Mouse (Mus musculus) mouse embryonic stem cell (cell line): ENCODE results near the gene Best2.

Source experiments
- in situ Hi-C, 2 experiments: fragments of 300-500 bp; cut with MboI; formaldehyde crosslinking; loops; 1 replicate in 1 of 2; 3 replicates in 1 of 2; pipeline ENCODE4 v1.14.3; 2019 to 2020; ENCODE audit warnings: low sequenced_read_pairs in 2 of 2, low pct_unique_long_range_greater_than_20kb in 1 of 2, mixed read lengths in 1 of 2; ENCODE audit not compliant: unreplicated experiment in 1 of 2

The Best2 gene

DNA sequence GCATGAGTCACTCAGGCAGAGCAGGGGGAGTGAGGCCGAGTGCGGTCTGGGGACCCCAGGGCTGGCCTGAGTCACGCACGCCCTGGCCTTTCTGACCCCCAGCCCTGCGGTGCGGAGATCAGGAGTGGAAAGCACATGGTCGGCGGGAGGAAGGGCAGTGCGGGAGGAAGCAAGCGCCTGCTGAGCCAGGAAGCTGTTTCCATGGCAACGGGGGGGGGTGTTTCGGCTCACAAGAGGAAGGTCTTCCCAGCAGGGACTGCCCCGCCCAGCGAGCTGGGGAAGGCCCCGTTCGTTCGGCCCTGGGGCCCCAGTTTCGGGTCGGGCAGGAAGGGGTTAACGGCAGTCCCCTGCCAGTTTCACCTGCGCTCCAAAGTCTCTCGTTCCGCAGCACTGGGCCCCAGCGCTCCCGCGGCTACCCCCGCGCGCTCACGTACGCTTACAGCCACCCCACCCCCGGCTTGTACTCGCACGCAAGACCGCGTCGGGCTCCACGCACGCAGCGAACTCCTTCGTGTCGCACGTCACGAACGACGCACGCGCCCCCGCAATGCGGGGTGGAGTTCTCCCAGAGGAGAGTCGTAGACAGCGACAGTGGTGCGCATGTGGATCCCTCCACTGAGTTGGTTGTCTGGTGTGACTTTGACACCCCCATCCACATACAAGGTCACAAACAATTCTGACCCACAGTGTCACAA lies 28.5 kb downstream of the Best2 start:
- in situ Hi-C loops = no loop called here

DNA sequence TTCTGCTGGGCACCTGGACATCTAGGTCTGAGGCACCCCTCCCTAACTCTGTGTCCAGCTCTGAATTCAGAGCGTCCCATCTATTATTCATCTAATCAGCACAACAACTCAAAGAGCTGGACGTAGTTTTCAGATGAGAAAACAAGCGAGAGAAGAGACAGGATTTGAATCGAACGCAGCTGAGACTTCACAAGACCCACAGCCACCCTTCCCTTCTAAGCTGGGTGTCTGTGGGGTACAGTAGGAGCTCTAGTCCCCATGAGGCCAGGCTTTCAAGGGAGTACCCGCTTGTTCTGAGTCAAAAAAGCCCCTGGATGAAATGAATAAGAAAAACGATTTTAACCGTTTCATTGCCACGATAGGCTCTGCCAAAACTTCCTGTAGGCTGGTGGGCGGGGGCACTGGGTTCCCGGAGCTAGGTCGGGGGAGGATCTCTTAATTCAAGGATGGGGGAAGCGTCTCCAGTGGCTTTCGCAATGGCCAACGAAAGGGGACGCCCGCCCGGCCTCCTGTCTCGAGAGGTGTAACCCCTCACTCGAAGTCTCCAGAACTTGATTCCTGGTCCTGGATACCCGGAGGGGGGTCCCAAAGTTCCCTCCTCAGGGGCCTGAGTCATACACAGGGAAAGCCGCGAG lies 29.2 kb downstream of the Best2 start:
- in situ Hi-C loops = no loop called here

DNA sequence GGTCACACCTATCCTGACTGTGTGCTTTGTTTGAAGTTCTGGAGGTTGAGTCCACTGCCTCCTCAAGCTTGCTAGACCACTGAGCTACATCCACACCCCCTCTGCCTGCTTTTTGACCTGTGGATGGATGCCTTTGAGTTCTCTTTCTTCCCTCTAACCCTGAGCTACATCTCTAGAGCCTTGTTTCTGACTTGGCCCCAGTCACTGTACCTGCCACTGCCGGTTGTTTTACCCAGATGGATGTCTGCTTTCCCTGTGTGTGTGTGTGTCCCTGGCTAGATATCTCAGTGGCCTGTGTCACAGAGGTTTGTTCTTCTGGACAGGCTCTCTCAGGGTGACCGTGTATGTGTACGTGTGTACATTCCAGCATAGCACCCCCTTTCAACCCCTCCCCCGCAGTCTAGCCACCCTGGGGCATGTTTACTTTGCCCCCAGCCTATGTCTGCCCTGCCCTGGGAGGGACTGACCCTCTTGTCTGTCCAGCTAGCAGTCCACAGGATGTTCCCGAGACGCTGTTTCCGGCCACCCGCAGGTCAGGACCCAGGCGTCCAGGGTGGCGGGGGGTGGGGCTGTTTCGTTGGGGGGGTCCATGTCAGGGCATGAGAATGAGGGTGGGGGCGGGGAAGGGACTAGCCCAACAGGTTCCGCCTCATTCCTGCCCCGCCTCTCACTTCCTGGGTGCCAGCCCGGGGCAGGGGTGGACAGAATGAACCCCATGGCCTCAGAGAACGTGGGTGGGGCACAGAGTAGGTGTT lies 29.9 kb downstream of the Best2 start:
- in situ Hi-C loops = no loop called here

DNA sequence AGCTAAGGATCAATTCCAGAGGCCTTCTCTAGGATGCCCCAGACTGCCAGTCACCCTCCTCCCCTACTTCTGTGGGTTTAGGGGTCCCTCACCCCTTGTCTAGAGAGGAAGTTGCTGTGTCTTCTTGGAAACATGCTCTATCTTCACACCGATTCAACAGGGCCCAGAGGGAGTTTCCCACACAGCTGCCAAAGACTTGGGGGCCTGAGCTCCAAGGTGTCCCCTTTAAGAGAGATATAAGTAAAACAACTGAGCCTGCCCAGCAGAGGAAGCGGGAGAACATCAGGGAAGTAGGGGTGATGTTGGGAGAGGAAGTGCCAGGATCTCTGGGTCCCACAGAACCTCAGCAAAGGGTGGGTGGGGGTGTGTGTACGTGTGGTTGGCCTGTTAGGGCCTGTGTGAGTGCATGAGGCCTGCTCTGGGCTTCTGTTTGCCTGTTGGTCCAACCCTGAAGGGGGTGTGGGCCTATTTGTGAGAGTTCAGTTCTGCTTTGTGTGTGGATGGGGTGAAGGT lies 31.8 kb downstream of the Best2 start:
- in situ Hi-C loops = no loop called here

DNA sequence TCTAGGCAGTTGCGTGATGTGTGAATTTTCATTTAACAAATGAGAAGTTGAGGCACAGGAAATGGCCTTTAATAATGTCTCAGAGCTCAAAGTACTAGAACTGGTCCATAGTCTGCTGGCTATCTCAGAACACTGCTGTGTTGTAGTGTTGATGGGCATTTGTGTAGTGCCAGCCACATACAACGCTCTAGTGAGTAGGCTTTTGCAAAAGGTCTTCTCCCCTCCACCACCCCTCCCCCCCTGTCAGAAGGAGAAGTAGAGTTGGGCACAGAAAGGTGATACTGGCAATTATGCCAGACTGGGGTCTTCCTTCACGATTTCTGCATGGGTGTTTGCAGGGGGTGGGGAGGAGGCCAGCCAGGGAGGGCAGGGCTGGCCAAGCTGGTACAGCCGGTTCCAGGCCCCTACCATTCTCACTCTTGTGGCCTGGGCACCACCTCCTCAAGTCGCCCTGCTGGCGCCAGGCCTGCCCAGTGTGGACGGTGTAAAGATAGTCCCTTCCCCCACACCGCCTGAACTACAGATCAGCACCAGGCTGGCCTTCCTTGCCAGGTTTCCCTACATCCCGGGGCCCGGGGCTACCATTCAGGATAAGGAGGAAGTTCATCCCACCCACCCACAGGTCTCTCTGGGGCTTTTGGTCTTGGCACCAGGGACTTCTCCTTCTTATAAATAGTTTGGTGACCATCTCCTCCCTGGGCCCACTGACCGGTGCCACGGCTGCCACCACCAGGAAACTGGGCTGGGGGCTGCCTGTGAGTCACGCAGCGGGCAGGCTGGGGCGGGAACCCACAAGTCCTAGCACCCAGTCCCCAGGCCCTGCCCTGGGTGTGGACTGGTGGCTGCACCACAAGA lies 32.5 kb downstream of the Best2 start:
- in situ Hi-C loops = no loop called here

DNA sequence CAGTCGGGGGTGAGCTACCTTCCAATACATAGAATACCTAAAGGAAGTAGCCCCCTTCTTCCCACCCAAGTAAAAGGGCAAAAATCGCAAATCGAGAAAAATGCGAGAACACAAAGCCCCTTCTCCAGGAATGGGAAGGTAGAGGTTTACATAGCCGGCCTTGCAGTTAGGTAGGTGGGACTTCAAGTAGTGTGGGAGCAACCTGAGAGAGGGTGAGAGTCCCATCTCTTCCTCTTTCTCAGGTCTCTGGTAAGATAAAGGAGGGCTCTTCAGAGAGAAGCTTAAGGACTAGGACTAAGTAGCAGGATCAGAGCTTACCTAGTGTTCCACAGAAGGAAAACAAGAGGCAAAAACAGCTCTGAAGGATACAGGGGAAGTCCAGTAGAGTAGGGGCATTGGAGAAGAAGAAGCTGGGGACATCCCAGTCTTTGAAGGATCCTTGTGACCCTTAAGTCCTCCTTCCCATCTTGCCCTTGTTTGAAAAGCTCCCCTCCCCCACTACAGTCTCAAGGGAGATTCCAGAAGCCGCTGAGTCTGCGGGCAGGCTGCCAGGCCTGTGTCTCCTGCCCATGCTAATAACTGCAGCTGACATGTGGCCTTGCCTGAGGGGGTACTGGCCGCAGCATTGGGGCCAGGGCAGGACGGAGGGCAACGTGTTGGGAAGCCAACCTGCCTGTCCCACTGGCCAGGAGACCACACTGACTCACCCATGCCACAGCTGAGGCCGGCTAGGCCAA lies 33.5 kb downstream of the Best2 start:
- in situ Hi-C loops = no loop called here

DNA sequence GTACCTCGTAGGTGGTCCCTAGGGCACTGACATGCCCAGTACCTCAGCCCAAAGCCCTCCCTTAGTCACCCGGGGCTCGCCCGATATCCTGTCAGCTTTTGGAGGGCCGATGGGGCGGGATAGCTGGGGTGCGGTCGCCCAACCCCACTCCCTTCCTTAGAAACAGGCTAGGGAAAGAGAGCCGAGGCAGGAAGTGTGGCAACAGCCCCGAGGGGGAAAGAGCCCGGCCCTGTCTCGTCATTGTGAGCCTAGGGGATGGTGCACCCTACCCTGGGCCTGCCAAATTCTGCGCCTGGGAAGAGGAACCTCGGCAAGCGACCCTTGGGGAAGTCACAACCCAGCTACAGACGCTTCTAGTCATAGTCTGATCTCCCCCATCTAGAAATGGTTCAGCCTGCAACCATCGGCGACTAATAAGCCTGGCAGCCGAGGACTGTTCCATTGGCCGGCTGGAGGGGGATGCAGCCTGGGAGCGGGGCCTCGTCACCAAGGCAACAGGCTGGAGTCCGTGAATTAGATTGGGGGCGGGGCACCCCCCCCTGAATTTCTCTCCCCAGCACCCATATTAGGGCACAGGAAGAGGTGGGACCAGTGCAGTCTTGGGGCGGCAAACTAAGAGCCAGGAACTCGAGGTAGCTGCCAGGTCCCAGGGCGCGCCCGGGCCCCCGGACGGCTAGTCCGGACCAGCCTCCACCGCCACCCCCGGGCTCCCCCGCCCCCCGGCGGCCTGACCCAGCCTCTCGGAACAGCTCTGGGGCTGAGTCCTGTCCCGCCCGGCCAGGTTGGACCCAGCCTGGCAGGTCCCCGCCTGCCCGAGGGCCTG lies 34.5 kb downstream of the Best2 start:
- in situ Hi-C loops = no loop called here

DNA sequence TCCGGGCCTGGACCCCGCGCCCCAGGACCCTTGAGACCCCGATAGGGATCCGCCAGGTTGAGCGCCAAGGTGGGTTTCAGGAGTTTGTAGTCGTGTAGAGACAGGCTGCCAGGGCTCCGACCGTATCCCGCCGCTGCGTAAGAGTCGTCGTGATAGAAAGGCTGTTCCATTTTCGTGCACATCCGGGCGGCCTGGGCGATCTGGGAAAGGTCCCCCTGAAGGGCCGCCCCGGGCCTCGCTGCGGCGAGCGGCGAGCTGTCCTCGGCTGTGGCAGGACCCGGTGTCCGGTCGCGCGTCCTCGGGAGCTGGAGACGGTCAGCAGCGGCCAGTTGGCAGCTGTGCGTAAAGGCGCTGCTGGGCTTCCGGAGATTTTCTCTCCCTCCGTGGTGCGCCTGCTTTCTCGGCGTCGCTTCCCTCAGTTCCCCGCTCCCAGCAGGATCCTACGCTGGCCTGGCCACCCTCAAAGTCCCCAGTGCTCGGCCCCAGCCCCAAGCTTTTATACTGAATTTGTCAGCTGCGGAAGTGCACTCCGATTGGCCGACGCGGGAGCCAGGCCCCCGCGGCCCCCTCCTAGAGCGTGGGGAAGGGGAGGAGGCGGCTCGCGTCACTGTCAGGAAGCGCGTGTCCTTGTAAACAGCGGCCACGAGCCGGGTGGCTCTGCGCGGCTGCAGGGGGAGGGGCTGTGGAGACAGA lies 35.9 kb downstream of the Best2 start, which contains the start of gene Junb:
Gene Junb, minus strand, starts transcription at position 471 of the 693 bp plus-strand sequence.
- in situ Hi-C loops = no loop called here

DNA sequence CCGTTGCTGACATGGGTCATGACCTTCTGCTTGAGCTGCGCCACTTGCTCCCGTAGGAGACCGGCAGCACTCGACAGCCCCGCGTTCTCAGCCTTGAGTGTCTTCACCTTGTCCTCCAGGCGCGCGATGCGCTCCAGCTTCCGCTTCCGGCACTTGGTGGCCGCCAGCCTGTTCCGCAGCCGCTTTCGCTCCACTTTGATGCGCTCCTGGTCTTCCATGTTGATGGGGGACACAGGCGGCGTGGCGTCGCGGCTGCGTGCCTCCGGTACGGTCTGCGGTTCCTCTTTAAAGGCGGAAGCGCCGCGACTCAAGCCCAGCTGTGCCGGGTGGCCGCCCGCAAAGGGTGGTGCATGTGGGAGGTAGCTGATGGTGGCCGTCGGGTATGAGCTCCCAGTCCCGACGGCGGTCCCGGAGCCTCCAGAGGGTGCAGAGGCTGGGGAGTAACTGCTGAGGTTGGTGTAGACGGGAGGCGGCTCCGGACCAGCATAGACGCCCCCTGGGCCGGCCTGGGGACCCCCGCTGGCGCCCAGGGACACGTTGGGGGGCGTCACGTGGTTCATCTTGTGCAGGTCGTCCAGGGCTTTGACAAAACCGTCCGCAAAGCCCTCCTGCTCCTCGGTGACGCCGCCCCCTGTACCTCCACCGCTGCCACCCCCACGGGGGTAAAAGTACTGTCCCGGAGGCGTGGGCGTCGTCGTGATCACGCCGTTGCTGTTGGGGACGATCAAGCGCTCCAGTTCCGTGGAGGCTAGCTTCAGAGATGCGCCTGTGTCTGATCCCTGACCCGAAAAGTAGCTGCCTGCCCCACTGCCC lies 36.7 kb downstream of the Best2 start:
- in situ Hi-C loops = no loop called here

DNA sequence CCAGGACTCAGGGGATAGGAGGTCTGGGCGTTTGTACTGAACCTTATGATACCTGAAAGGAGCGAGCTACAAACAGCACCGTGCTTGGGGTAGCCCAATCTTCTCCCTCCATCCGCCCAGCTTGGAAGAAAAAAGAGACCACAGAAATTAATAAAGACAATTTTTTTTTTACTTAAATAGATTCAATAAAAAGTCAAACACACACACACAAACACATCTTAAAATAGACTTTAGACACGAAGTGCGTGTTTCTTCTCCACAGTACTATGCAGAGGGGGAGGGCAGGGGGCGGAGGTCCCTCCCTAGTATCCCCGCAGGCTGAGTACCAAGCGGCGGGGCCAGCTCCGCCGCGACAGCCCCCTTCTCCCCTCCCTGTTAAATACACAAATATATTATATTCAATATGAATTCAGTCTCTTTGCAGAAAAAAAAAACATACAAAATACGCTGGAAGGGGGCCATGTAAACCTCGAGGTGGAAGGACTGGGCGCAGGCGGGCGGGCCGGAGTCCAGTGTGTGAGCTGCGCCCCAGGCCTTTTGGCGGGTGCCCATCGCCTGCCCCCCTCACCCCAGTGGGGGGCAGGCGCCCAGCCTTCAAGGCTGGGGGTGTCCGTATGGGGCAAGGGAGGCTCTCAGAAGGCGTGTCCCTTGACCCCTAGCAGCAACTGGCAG lies 37.4 kb downstream of the Best2 start:
- in situ Hi-C loops = no loop called here

DNA sequence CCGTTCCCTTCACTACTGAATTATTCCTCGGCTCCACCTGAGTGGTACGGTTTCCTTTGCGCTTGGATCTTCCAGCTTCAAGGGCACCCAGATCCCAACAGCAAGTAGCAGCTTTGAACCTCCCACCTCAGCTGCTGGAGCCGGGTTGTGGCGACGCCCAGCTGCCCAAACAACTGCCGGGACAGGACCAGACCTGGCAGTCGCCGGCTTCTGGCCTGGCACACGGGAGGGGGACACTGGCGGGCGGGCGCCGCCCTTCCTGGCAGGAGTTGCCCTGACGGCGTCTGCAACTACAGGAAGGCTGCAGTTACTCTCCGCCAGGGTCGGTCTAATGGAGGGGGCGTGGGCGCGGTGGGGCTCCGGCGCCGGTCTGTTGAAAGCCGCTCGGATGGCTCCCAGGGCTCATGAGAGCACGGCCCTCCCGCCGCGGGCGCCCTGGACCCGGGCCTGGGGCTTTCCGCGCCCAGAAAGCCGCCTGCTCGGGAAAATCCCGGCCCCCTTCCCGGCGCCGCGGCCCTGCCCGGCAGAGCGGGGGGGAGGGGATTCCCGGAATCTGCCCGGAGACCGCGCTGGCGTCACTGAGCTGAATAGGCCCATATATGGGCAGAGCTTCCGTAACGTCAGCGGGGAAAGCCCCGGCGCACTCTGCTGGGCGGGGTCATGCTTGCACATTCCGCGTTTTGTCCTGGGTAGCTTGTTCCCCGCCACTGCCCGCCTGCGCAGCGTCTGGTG lies 38.1 kb downstream of the Best2 start:
- in situ Hi-C loops = no loop called here

DNA sequence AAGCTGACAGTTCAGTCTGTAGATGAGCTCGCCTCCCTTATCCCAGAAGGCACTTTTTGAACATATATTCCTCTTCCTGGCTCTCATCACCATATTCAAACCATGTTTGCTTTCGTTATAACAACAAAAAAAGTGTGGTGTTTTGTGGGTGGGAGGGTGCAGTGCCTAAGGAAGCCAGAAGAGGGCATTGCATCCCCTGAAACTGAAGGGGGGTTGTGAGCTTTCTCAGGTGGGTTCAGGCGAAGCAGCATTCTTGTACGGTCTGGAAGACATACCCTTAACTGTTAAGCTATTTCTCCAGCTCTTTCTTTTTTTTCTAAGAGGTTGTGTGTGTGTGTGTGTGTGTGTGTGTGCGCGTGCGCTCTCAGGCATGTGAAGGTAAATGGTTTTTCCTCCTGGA lies 38.9 kb downstream of the Best2 start:
- in situ Hi-C loops = no loop called here

DNA sequence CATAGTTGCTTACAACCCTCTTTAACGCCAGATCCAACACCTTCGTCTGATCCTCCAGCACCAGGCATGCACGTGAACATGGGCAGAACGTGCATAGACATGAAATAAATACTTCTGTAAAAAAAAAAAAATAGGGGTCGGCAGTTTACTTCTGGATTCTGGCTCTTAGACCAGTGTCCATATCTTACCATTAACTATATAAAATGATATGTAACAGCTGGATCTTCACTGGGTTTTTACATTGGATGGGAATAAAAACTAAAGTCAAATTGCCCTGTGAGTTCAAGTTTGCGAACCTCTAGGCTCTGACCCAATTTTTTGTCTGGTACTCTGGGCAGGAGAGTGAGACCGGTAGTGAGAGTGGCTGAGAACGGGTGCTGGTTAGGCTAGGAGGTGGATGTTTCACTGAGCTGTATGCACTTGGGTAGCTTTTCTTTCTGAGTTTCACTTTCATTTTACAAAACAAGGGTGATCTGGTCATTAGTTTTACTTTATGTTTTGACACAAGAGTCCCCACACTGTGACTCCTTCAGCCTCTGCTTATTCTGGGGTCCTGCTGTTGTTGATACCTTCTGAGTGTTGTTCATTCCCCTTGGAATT lies 39.7 kb downstream of the Best2 start:
- in situ Hi-C loops = no loop called here

DNA sequence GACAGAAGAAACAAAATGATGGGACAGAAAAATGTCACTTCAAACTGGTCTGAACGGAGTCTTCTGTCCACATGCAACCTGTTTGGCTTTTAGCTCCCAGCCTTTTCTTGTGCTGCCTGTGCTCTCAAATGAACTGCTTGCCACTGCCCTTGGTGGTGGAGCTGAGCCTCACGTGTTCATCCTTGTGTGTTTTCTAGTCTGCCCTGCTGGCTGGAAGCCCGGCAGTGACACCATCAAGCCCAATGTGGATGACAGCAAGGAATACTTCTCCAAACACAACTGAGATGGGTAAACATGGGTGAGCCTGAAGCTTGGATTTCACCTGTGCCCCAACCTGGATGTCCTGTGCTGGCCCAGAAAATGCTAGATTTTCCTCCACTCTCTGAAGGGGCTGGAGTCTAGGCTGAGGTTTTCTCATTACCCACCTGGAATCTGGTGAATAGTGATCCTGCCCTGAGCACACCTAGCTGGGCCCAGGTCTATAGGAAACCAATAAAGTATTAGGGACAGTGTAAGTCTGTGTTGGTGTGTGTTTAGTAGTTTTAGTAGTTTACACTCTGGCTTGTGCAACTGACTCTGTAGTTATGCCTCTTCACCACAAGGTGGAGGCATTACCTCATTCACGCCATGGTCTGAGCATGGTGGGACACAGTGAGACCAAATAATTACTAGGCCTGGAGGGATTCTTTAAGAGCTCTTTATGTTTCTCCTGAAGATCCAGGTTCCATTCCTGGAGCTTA lies 40.4 kb downstream of the Best2 start:
- in situ Hi-C loops = no loop called here
